Mouse (Mus musculus) gastrocnemius, postnatal 25 days (tissue): ENCODE measurements at regions not wholly inside any gene's neighbourhood (a gene's known extent, or its start where the extent isn't known, plus 50 kb on each side); places are given as distances from the start of the nearest gene placed in this dataset.
A peak's percentile ranks its signal among the peaks of the same experiment; 100 is the strongest.

ENCODE experiments used
- DNase-seq: peaks from one replicate; pipeline ENCODE4 v3.0.0; 2022

GRCm38 (mm10) chr16:30775740-30776700, 176.5 kb downstream of the Fam43a start:
- peak; percentile 71 for DNase-seq

- DNase-seq = no peak
Measured at GRCm38 (mm10) chr16:30777416-30777815, 177.9 kb downstream of the Fam43a start.

- no peak for DNase-seq
Measured at GRCm38 (mm10) chr16:30778078-30778477, 178.6 kb downstream of the Fam43a start.

- DNase-seq = no peak
Measured at GRCm38 (mm10) chr16:30778945-30779344, 179.4 kb downstream of the Fam43a start.

- DNase-seq = no peak
Measured at GRCm38 (mm10) chr16:30784261-30784660, 184.7 kb downstream of the Fam43a start.

- DNase-seq = no peak
Measured at GRCm38 (mm10) chr16:30784949-30785348, 185.4 kb downstream of the Fam43a start.

GRCm38 (mm10) chr16:30786060-30786459, 186.5 kb downstream of the Fam43a start:
- no peak for DNase-seq

GRCm38 (mm10) chr16:30787351-30787750, 187.8 kb downstream of the Fam43a start:
- no peak for DNase-seq

GRCm38 (mm10) chr16:30788321-30788781, 188.8 kb downstream of the Fam43a start:
- no peak for DNase-seq

- no peak for DNase-seq
Measured at GRCm38 (mm10) chr16:30788944-30789781, 189.6 kb downstream of the Fam43a start.

- peak; percentile 69 for DNase-seq
Measured at GRCm38 (mm10) chr16:30790036-30790435, 190.5 kb downstream of the Fam43a start.

- no peak for DNase-seq
Measured at GRCm38 (mm10) chr16:30790551-30791001, 191.1 kb downstream of the Fam43a start.

GRCm38 (mm10) chr16:30791048-30791855, 191.7 kb downstream of the Fam43a start:
- DNase-seq = no peak

GRCm38 (mm10) chr16:30792738-30793377, 193.3 kb downstream of the Fam43a start:
- DNase-seq = no peak

GRCm38 (mm10) chr16:30793378-30793753, 193.8 kb downstream of the Fam43a start:
- DNase-seq = no peak

- no peak for DNase-seq
Measured at GRCm38 (mm10) chr16:30793856-30794255, 194.3 kb downstream of the Fam43a start.

GRCm38 (mm10) chr16:30795501-30795904, 196.0 kb downstream of the Fam43a start:
- no peak for DNase-seq

GRCm38 (mm10) chr16:30796103-30796502, 196.6 kb downstream of the Fam43a start:
- no peak for DNase-seq

GRCm38 (mm10) chr16:30797006-30797405, 197.5 kb downstream of the Fam43a start:
- DNase-seq = no peak

GRCm38 (mm10) chr16:30797973-30798471, 198.5 kb downstream of the Fam43a start:
- no peak for DNase-seq

- no peak for DNase-seq
Measured at GRCm38 (mm10) chr16:30798536-30798935, 199.0 kb downstream of the Fam43a start.
